Mouse (Mus musculus): ENCODE measurements around the gene Tfcp2. TPM values are rescaled to one million over a fixed set of nuclear protein-coding genes. Genes with fewer than 3 reads are reported as not detected.

Gene Tfcp2
- polyA plus RNA-seq, 1 experiment from 2014 or later: 48.4 TPM

- ATAC-seq: no peak
- Histone ChIP-seq H3K4me2 (replicated peaks) (no peak overlapping the region), H3K27ac (no peak overlapping the region), H3K9ac (replicated peaks) (no peak overlapping the region), H3K36me3 (no peaks in the 10 kb centered on the region), H3K9me3 (no peaks in the 10 kb centered on the region), H3K4me3 (replicated peaks) (no peak overlapping the region), H3K27me3 (peaks cover 15% of the 10 kb centered on the region; the same call in 1 of the 2 replicates), H3K4me1 (replicated peaks) (0 out of 2 replicates have a peak, but pooled peaks cover 5% of the 10 kb centered on the region)
- WGBS: 69% methylated on average over 7 of the region's 7 CpGs
Observed at GRCm38 (mm10) chr15:100456356-100456991, 95.3 kb downstream of the Tfcp2 start.

- no peaks in the 10 kb centered on the region for H3K36me3 ChIP-seq
- ATAC-seq: no peak
- no peaks in the 10 kb centered on the region for H3K9me3 ChIP-seq
- no peak overlapping the region for H3K4me3 ChIP-seq (replicated peaks)
- WGBS: 80% methylated on average over 11 of the region's 11 CpGs
- no peak overlapping the region for H3K4me2 ChIP-seq (replicated peaks)
- H3K27me3 ChIP-seq: no peaks in the 10 kb centered on the region
- no peaks in the 10 kb centered on the region for H3K4me1 ChIP-seq (replicated peaks)
- no peak overlapping the region for H3K27ac ChIP-seq
- no peak overlapping the region for H3K9ac ChIP-seq (replicated peaks)
Observed at GRCm38 (mm10) chr15:100452486-100452885, 99.3 kb downstream of the Tfcp2 start.

DNA sequence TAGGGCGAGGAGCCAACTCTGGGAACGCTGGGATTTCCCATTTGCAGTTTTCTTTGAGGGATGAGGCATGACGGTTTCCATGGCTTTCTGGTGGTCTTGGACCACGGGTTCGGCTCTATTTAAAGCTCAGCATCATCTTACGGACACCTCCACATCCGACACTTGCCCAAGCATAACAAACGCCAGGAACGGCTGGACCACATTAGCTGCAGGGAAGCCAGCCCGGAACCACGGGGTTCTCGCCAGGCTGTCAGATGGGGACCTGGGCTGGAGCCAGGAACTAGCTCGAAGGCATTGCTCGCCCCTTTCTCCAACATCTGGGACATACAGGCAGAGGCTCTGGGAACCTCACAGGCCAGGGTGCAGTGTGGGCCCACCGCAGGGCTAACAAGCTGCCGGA lies 100.6 kb downstream of the Tfcp2 start:
- Histone ChIP-seq H3K27me3 (no peaks in the 10 kb centered on the region), H3K4me2 (replicated peaks) (no peak overlapping the region), H3K9ac (replicated peaks) (no peak overlapping the region), H3K9me3 (no peaks in the 10 kb centered on the region), H3K27ac (no peak overlapping the region), H3K36me3 (no peaks in the 10 kb centered on the region), H3K4me3 (replicated peaks) (no peak overlapping the region), H3K4me1 (replicated peaks) (no peaks in the 10 kb centered on the region)
- WGBS: 77% methylated on average over 16 of the region's 16 CpGs
- ATAC-seq: no peak

- WGBS: 95% methylated on average over 3 of the region's 3 CpGs
- no peaks in the 10 kb centered on the region for H3K4me1 ChIP-seq (replicated peaks)
Observed at GRCm38 (mm10) chr15:100449495-100449894, 102.3 kb downstream of the Tfcp2 start.

DNA sequence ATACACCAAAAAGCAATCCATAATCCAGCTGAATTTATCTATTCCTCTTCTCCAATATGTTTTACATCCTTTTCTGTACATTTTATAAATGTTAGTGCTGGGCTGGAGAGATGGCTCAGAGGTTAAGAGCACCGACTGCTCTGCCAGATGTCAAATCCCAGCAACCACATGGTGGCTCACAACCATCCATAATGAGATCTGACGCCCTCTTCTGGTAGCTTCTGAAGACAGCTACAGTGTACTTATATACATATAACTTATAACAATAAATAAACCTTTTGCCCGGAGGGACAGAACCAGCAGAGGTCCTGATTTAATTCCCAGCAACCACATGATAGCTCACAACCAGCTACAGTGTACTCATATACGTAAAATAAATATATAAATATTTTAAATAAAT lies 103.2 kb downstream of the Tfcp2 start:
- Histone ChIP-seq H3K9me3 (no peaks in the 10 kb centered on the region), H3K27me3 (no peaks in the 10 kb centered on the region), H3K4me1 (replicated peaks) (peaks cover 3% of the 10 kb centered on the region; the same call in 1 of the 2 replicates), H3K27ac (no peak overlapping the region), H3K9ac (replicated peaks) (no peak overlapping the region), H3K36me3 (no peaks in the 10 kb centered on the region), H3K4me2 (replicated peaks) (no peak overlapping the region), H3K4me3 (replicated peaks) (no peak overlapping the region)
- WGBS: 77% methylated on average over 4 of the region's 4 CpGs
- ATAC-seq: no peak

More at GRCm38 (mm10) chr15:100449495-100449894, 102.3 kb downstream of the Tfcp2 start:
- H3K4me3 ChIP-seq (replicated peaks): no peak overlapping the region
- H3K27ac ChIP-seq: no peak overlapping the region
- H3K9ac ChIP-seq (replicated peaks): no peak overlapping the region
- no peak for ATAC-seq
- no peaks in the 10 kb centered on the region for H3K9me3 ChIP-seq
- no peaks in the 10 kb centered on the region for H3K27me3 ChIP-seq
- H3K36me3 ChIP-seq: no peaks in the 10 kb centered on the region
- H3K4me2 ChIP-seq (replicated peaks): no peak overlapping the region

Other genes with a start within 250 kb of the Tfcp2 start
- 4.5 and 4.6 TPM in 2 replicates for gene Mettl7a1, start 247.9 kb downstream of the Tfcp2 start, polyA plus RNA-seq (2015; fragmentation: Nextera tagmentation; extraction: Ambion mirVana)
- not detected in 2 replicates for gene Mettl7a3, start 217.1 kb downstream of the Tfcp2 start, polyA plus RNA-seq (2015; fragmentation: Nextera tagmentation; extraction: Ambion mirVana)
- not detected in 2 replicates for gene Methig1, start 198.9 kb downstream of the Tfcp2 start, polyA plus RNA-seq (2015; fragmentation: Nextera tagmentation; extraction: Ambion mirVana)
- not detected in 2 replicates for gene Mettl7a2, start 198.8 kb downstream of the Tfcp2 start, polyA plus RNA-seq (2015; fragmentation: Nextera tagmentation; extraction: Ambion mirVana)
- not detected in 2 replicates for gene Higd1c, start 187.5 kb downstream of the Tfcp2 start, polyA plus RNA-seq (2015; fragmentation: Nextera tagmentation; extraction: Ambion mirVana)
- gene Gm5475, start 129.9 kb downstream of the Tfcp2 start, polyA plus RNA-seq (2015; fragmentation: Nextera tagmentation; extraction: Ambion mirVana): 0.08 and 0.11 TPM in 2 replicates
- 21.5 TPM in 2 replicates for gene Slc11a2, start 126.9 kb downstream of the Tfcp2 start, polyA plus RNA-seq (2015; fragmentation: Nextera tagmentation; extraction: Ambion mirVana)
- gene Letmd1, start 83.0 kb downstream of the Tfcp2 start, polyA plus RNA-seq (2015; fragmentation: Nextera tagmentation; extraction: Ambion mirVana): 55.1 and 55.2 TPM in 2 replicates
- 44.7 and 45.7 TPM in 2 replicates for gene Csrnp2, start 56.5 kb downstream of the Tfcp2 start, polyA plus RNA-seq (2015; fragmentation: Nextera tagmentation; extraction: Ambion mirVana)
- 45.5 and 47.8 TPM in 2 replicates for gene Pou6f1, start 48.0 kb upstream of the Tfcp2 start, polyA plus RNA-seq (2015; fragmentation: Nextera tagmentation; extraction: Ambion mirVana)
- gene Dazap2, start 63.3 kb upstream of the Tfcp2 start, polyA plus RNA-seq (2015; fragmentation: Nextera tagmentation; extraction: Ambion mirVana): 162 and 166 TPM in 2 replicates
- gene Smagp, start 84.9 kb upstream of the Tfcp2 start, polyA plus RNA-seq (2015; fragmentation: Nextera tagmentation; extraction: Ambion mirVana): 2.4 and 2.9 TPM in 2 replicates
- gene Bin2, start 117.5 kb upstream of the Tfcp2 start, polyA plus RNA-seq (2015; fragmentation: Nextera tagmentation; extraction: Ambion mirVana): 1.2 and 1.3 TPM in 2 replicates
- gene Cela1, start 135.9 kb upstream of the Tfcp2 start, polyA plus RNA-seq (2015; fragmentation: Nextera tagmentation; extraction: Ambion mirVana): 0.34 and 1.1 TPM in 2 replicates
- not detected in 2 replicates for gene Galnt6, start 177.4 kb upstream of the Tfcp2 start, polyA plus RNA-seq (2015; fragmentation: Nextera tagmentation; extraction: Ambion mirVana)
- gene Slc4a8, start 209.7 kb upstream of the Tfcp2 start, polyA plus RNA-seq (2015; fragmentation: Nextera tagmentation; extraction: Ambion mirVana): 23.3 and 23.4 TPM in 2 replicates